Mouse (Mus musculus) forebrain, embryonic 12.5 days (tissue): ENCODE measurements at regions not wholly inside any gene's neighbourhood (a gene's known extent, or its start where the extent isn't known, plus 50 kb on each side); places are given as distances from the start of the nearest gene placed in this dataset.

Source experiments
- ATAC-seq: fragments of 200-750 bp; cut with Nextera tagmentation; 2 replicates; pipeline ENCODE4 v1.8.0; 2017; ENCODE audit warnings: moderate TSS enrichment; ENCODE audit not compliant: low FRiP score
- H3K27ac ChIP-seq: fragments of 300-500 bp; sonication (generic); 2 replicates; pipeline ENCODE4 v1.5.1; 2016; ENCODE audit warnings: mild to moderate bottlenecking
- H3K27me3 ChIP-seq: fragments of 300-500 bp; sonication (generic); 2 replicates; pipeline ENCODE4 v1.6.1; 2016; ENCODE audit warnings: mild to moderate bottlenecking
- H3K36me3 ChIP-seq: fragments of 300-500 bp; sonication (generic); replicated peaks from 2 replicates; pipeline ENCODE4 v1.6.1; 2016; ENCODE audit warnings: mild to moderate bottlenecking
- H3K4me1 ChIP-seq: fragments of 300-500 bp; sonication (generic); 2 replicates; pipeline ENCODE4 v1.6.1; 2016
- H3K4me2 ChIP-seq: fragments of 300-500 bp; sonication (generic); 2 replicates; pipeline ENCODE4 v1.6.1; 2016; ENCODE audit warnings: mild to moderate bottlenecking, moderate library complexity
- H3K4me3 ChIP-seq: fragments of 300-500 bp; sonication (generic); replicated peaks from 2 replicates; pipeline ENCODE4 v1.5.1; 2016; ENCODE audit warnings: mild to moderate bottlenecking
- H3K9ac ChIP-seq: fragments of 300-500 bp; sonication (generic); 2 replicates; pipeline ENCODE4 v1.6.1; 2016; ENCODE audit warnings: mild to moderate bottlenecking
- H3K9me3 ChIP-seq: fragments of 300-500 bp; sonication (generic); 2 replicates; pipeline ENCODE4 v1.6.1; 2016
- WGBS: fragments of 180-500 bp; shearing (Covaris S2); methylation state at CpG from one replicate; pipeline ENCODE4 v1.1.7; 2016; 5-methylcytosine and 5-hydroxymethylcytosine counted together

GRCm38 (mm10) chr12:7853876-7854275 lies 123.6 kb upstream of the Apob start:
- Histone ChIP-seq H3K4me1 (no peaks in the 10 kb centered on the region), H3K9ac (no peak overlapping the region), H3K36me3 (no peaks in the 10 kb centered on the region), H3K4me3 (no peak overlapping the region), H3K27ac (no peak overlapping the region), H3K9me3 (no peaks in the 10 kb centered on the region), H3K4me2 (no peak overlapping the region), H3K27me3 (no peaks in the 10 kb centered on the region)
- WGBS = 87% methylated on average over 2 of the region's 2 CpGs
- no peak for ATAC-seq

- H3K4me1 ChIP-seq = no peaks in the 10 kb centered on the region
- 97% methylated on average over 2 of the region's 2 CpGs for WGBS
- no peak for ATAC-seq
- H3K4me2 ChIP-seq = no peak overlapping the region
- no peaks in the 10 kb centered on the region for H3K36me3 ChIP-seq
- no peak overlapping the region for H3K9ac ChIP-seq
- no peaks in the 10 kb centered on the region for H3K9me3 ChIP-seq
- H3K27me3 ChIP-seq = no peaks in the 10 kb centered on the region
- H3K27ac ChIP-seq = no peak overlapping the region
- no peak overlapping the region for H3K4me3 ChIP-seq
Observed at GRCm38 (mm10) chr12:7855683-7856082, 121.8 kb upstream of the Apob start.

DNA sequence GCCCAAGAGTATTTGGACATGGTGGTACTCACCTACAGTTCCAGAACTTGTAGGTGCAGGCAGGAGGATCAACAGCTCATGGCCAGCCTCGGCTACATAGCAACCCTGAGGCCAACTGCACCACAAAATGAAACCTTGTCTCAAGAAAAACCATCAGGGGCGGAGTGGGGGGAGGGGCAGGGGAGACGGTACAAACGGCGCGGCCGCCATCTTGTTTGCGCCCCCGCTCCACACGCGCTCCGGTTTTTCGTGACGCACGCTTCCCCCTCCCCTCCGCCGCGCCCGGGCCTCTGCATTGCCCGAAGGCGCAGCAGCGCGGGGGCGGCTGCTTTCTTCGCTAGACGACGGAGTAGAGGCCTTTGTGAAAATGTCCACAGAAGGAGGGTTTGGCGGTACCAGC lies 117.9 kb upstream of the Apob start:
- Histone ChIP-seq H3K4me2 (no peak overlapping the region), H3K27ac (no peak overlapping the region), H3K27me3 (no peaks in the 10 kb centered on the region), H3K9ac (no peak overlapping the region), H3K4me1 (no peaks in the 10 kb centered on the region), H3K4me3 (no peak overlapping the region), H3K36me3 (no peaks in the 10 kb centered on the region), H3K9me3 (no peaks in the 10 kb centered on the region)
- 91% methylated on average over 28 of the region's 28 CpGs for WGBS
- ATAC-seq = no peak

- H3K9ac ChIP-seq = no peak overlapping the region
- WGBS = 76% methylated on average over 3 of the region's 3 CpGs
- H3K27ac ChIP-seq = no peak overlapping the region
- no peak overlapping the region for H3K4me3 ChIP-seq
- no peaks in the 10 kb centered on the region for H3K36me3 ChIP-seq
- no peaks in the 10 kb centered on the region for H3K9me3 ChIP-seq
- no peak for ATAC-seq
- no peak overlapping the region for H3K4me2 ChIP-seq
- no peaks in the 10 kb centered on the region for H3K4me1 ChIP-seq
- H3K27me3 ChIP-seq = no peaks in the 10 kb centered on the region
Observed at GRCm38 (mm10) chr12:7870004-7870403, 107.4 kb upstream of the Apob start.

- no peak overlapping the region for H3K4me3 ChIP-seq
- H3K36me3 ChIP-seq = no peaks in the 10 kb centered on the region
- no peaks in the 10 kb centered on the region for H3K27me3 ChIP-seq
- H3K9ac ChIP-seq = no peak overlapping the region
- H3K27ac ChIP-seq = no peak overlapping the region
- no peak overlapping the region for H3K4me2 ChIP-seq
- WGBS = 91% methylated on average over 5 of the region's 5 CpGs
- H3K9me3 ChIP-seq = no peaks in the 10 kb centered on the region
- ATAC-seq = no peak
- H3K4me1 ChIP-seq = no peaks in the 10 kb centered on the region
Observed at GRCm38 (mm10) chr12:7870473-7870872, 107.0 kb upstream of the Apob start.

DNA sequence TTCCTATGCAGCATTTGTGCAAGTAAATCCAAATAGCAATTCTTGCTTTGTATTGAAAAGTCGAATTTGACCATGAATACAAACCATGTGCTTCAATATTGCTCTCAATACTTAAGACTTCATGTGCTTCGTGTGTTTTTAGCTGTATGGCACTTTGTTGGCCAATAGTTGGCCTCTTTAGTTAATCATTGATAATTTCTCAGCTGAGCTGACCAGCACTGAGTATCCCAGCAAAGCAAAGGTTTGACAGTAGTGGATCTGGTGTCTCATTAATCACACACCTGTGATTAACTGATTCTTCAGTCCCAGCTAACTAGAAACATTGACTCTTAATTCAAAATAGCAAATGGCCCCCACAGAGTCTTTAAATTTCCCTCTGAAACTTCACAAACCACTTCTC lies 102.0 kb upstream of the Apob start:
- H3K4me2 ChIP-seq = no peak overlapping the region
- no peaks in the 10 kb centered on the region for H3K27me3 ChIP-seq
- H3K9ac ChIP-seq = no peak overlapping the region
- no peak overlapping the region for H3K4me3 ChIP-seq
- WGBS = 75% methylated on average over 2 of the region's 2 CpGs
- no peaks in the 10 kb centered on the region for H3K36me3 ChIP-seq
- H3K27ac ChIP-seq = no peak overlapping the region
- no peak for ATAC-seq
- H3K4me1 ChIP-seq = no peaks in the 10 kb centered on the region
- H3K9me3 ChIP-seq = no peaks in the 10 kb centered on the region

- H3K27ac ChIP-seq = no peak overlapping the region
- H3K27me3 ChIP-seq = no peaks in the 10 kb centered on the region
- H3K4me2 ChIP-seq = no peak overlapping the region
- no peaks in the 10 kb centered on the region for H3K9me3 ChIP-seq
- no peak overlapping the region for H3K9ac ChIP-seq
- ATAC-seq = no peak
- no peak overlapping the region for H3K4me3 ChIP-seq
- WGBS = 94% methylated on average over 11 of the region's 11 CpGs
- no peaks in the 10 kb centered on the region for H3K36me3 ChIP-seq
- H3K4me1 ChIP-seq = no peaks in the 10 kb centered on the region
Observed at GRCm38 (mm10) chr12:7876302-7877063, 101.0 kb upstream of the Apob start.

- no peak overlapping the region for H3K9ac ChIP-seq
- no peaks in the 10 kb centered on the region for H3K4me1 ChIP-seq
- no peak overlapping the region for H3K27ac ChIP-seq
- WGBS = 96% methylated on average over 5 of the region's 5 CpGs
- no peak overlapping the region for H3K4me2 ChIP-seq
- H3K4me3 ChIP-seq = no peak overlapping the region
- no peaks in the 10 kb centered on the region for H3K9me3 ChIP-seq
- no peaks in the 10 kb centered on the region for H3K36me3 ChIP-seq
- no peak for ATAC-seq
- H3K27me3 ChIP-seq = no peaks in the 10 kb centered on the region
Observed at GRCm38 (mm10) chr12:7878761-7879160, 98.7 kb upstream of the Apob start.

DNA sequence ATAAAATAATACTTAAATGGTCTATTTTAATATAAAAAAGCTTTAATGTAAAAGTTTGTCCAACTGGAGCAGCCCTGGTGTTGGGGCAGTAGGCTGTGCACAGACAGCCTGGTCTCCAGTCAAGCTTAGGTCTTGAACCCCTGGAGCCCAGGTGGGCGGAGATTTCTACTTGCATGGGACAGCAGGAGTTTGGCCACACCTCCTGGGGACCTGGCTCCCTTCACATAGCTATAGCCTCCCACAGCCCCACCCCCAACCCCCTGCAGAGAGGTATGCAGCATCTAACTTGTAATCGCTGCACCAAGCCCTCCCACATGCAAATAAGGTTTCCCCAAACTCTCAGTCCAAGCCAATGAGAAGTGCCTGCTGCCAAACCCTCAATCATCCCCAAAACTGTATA lies 81.3 kb upstream of the Apob start:
- H3K9me3 ChIP-seq = no peaks in the 10 kb centered on the region
- no peaks in the 10 kb centered on the region for H3K27me3 ChIP-seq
- no peak overlapping the region for H3K9ac ChIP-seq
- H3K4me2 ChIP-seq = no peak overlapping the region
- no peaks in the 10 kb centered on the region for H3K4me1 ChIP-seq
- no peak for ATAC-seq
- 46% methylated on average over 2 of the region's 2 CpGs for whole genome bisulfite sequencing
- no peak overlapping the region for H3K27ac ChIP-seq
- H3K36me3 ChIP-seq = no peaks in the 10 kb centered on the region
- no peak overlapping the region for H3K4me3 ChIP-seq

DNA sequence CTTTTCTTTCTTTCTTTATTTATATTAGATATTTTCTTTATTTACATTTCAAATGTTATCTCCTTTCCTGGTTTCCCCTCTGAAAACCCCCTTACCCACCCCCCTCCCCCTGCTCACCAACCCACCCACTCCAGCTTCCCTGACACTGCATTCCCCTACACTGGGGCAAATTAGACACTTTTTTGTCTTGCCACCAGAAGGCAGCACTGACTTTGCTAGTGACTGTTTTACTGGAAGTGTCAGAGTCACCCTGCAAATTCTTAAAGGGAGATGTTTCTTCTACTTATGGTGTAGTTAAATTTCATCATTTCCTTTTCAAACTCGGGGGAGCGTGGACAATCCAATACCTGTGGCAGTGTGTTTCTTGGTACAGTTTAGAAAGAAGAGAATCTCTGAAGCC lies 72.1 kb upstream of the Apob start:
- H3K4me2 ChIP-seq = no peak overlapping the region
- no peak for ATAC-seq
- no peaks in the 10 kb centered on the region for H3K27me3 ChIP-seq
- H3K9ac ChIP-seq = no peak overlapping the region
- H3K27ac ChIP-seq = no peak overlapping the region
- H3K4me3 ChIP-seq = no peak overlapping the region
- no peaks in the 10 kb centered on the region for H3K4me1 ChIP-seq
- no peaks in the 10 kb centered on the region for H3K36me3 ChIP-seq
- WGBS = 95% methylated on average over 2 of the region's 2 CpGs
- H3K9me3 ChIP-seq = no peaks in the 10 kb centered on the region

- Histone ChIP-seq H3K27me3 (no peaks in the 10 kb centered on the region), H3K4me2 (no peak overlapping the region), H3K27ac (no peak overlapping the region), H3K4me3 (no peak overlapping the region), H3K36me3 (no peaks in the 10 kb centered on the region), H3K9ac (no peak overlapping the region), H3K4me1 (no peaks in the 10 kb centered on the region), H3K9me3 (no peaks in the 10 kb centered on the region)
- WGBS = 69% methylated on average over 2 of the region's 2 CpGs
- ATAC-seq = no peak
Observed at GRCm38 (mm10) chr12:7906831-7907230, 70.6 kb upstream of the Apob start.

DNA sequence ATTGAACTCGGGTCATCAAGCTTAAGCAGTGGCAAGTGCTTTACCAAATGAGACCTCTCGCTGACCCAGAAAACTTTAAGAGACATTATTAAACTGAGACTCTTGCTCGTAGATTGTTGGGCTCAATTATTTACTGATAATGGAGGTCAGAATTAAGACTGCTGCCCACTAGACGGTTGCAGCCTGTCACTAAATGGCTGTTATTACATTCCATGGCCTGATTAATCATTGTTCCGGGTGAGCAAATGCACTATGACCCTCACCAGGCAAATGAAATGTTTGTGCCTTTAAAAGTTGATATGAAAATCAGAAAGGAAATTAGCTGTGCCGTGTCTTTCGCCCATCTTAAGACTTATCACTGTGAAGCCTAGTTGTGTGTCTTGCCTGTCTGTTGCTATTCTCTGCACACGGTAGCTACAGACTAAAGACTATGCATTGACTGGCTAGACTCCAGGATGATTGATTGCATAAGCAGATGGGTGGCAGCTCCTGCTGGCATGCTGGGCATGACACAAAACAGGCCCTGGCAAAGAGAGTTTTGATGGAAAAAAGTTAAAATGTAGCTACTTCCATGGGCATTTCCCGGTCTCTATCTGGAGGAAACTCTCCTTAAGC lies 67.6 kb upstream of the Apob start:
- Histone ChIP-seq H3K4me3 (no peak overlapping the region), H3K27me3 (no peaks in the 10 kb centered on the region), H3K9ac (no peak overlapping the region), H3K4me2 (no peak overlapping the region), H3K9me3 (no peaks in the 10 kb centered on the region), H3K4me1 (no peaks in the 10 kb centered on the region), H3K36me3 (no peaks in the 10 kb centered on the region), H3K27ac (no peak overlapping the region)
- no peak for ATAC-seq
- 69% methylated on average over 9 of the region's 9 CpGs for WGBS

DNA sequence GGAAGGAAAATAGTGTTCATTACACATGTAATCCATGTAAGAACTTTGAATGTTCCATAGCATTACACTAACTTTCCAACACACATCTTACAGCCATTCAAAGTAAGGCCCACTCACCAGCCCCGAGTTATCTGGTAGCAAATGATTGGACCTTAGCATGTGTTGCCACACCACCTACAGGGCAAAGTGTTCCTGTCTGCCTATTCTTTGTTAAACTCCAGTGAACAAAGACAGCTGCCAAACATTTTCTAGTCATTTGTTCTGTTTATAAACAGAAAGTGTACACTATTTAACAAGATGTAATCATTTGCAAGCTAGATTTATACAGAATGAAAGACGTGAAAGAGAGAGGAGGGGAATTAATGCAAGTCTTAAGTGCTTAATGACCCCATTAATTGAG lies 66.9 kb upstream of the Apob start:
- 52% methylated on average over 2 of the region's 2 CpGs for WGBS
- Histone ChIP-seq H3K9me3 (no peaks in the 10 kb centered on the region), H3K27ac (no peak overlapping the region), H3K4me3 (no peak overlapping the region), H3K4me2 (no peak overlapping the region), H3K36me3 (no peaks in the 10 kb centered on the region), H3K4me1 (no peaks in the 10 kb centered on the region), H3K9ac (no peak overlapping the region), H3K27me3 (no peaks in the 10 kb centered on the region)
- no peak for ATAC-seq
